Mouse (Mus musculus): ENCODE measurements around the gene Stx5a. TPM values are rescaled to one million over a fixed set of nuclear protein-coding genes. Genes with fewer than 3 reads are reported as not detected.
A peak's percentile ranks its signal among the peaks of the same experiment; 100 is the strongest.
"Not testable (repeated sequence)": the region's sequence is repeated elsewhere in the genome, so short reads cannot be mapped to it uniquely, and the experiment has no call there.

Gene Stx5a
- polyA plus RNA-seq, 1 experiment from 2014 or later, result 53.5 TPM

DNA sequence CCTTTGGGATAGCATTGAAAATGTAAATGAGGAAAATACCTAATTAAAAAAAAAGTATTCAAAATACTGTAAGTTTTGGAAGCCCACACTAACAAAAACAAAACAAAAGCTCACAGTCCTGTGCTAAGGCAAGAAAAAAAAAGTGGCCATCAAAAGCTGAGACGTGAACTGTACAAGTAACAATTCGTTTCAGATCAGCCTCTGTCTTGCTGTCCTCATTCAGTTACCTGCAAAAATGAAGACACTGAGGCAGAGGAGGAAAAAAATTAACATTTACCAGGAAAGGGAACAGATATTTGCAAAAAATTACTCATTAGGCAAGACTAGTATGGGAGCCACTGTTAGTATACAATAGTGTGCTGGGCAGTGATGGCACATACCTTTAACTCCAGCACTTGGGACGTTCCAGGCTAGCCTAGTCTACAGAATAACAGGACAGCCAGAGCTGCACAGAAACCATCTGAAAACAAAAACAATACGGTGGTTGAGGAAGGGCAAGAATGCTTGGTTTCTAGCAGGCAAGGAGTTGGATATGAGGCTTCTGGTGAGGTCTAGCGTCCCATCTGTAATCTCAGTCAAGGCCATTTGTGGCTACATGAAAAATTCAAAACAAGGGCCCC, 13.6 kb upstream of the Stx5a start:
- Histone ChIP-seq H3K4me2 (no peak overlapping the region), H3K9ac (no peak overlapping the region), H3K4me1 (replicated peaks) (peaks cover 28% of the 10 kb centered on the region), H3K4me3 (replicated peaks) (no peak overlapping the region), H3K27me3 (0 out of 2 replicates have a peak, but pooled peaks cover under 1% of the 10 kb centered on the region), H3K9me3 (replicated peaks) (no peaks in the 10 kb centered on the region), H3K36me3 (replicated peaks) (peaks cover 32% of the 10 kb centered on the region), H3K27ac (replicated peaks) (peak overlapping the region; percentile 64)
- ATAC-seq (ENCODE audit: insufficient read depth), result no peak
- 9% methylated on average over 5 of the region's 5 CpGs for WGBS (ENCODE audit: insufficient replicate concordance)

- not testable (repeated sequence) for H3K4me3 ChIP-seq (replicated peaks); ATAC-seq (ENCODE audit: insufficient read depth); H3K9ac ChIP-seq; H3K27me3 ChIP-seq; H3K4me2 ChIP-seq; H3K9me3 ChIP-seq (replicated peaks); H3K27ac ChIP-seq (replicated peaks)
- Histone ChIP-seq H3K4me1 (replicated peaks) (peaks cover 28% of the 10 kb centered on the region), H3K36me3 (replicated peaks) (peaks cover 32% of the 10 kb centered on the region)
- WGBS (ENCODE audit: insufficient replicate concordance), result 44% methylated on average over 3 of the region's 3 CpGs
Observed at GRCm38 (mm10) chr19:8728335-8729099, 12.7 kb upstream of the Stx5a start.

DNA sequence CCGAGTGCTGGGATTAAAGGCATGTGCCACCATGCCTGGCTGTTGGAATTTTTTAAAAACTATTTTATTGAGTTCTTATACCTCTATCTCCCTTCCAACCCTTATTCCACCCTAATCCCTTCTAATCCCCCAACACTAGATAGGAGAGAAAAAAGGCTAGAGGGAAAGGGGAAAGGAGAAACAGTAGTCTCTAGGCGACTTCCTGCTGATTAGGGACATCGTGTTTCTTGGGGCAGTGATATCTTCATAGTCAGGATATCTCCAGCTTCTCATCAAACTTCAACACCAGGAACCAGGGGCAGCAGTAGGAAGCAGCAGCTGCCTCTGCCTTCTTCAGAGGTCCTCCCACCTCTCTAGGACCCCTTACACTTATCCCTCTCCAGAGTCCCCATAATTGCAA, 6.9 kb upstream of the Stx5a start:
- H3K4me2 ChIP-seq, result no peak overlapping the region
- no peak overlapping the region for H3K9ac ChIP-seq
- 33% methylated on average over 3 of the region's 3 CpGs for WGBS (ENCODE audit: insufficient replicate concordance)
- no peak overlapping the region for H3K4me3 ChIP-seq (replicated peaks)
- no peak for ATAC-seq (ENCODE audit: insufficient read depth)
- peaks cover 6% of the 10 kb centered on the region for H3K27me3 ChIP-seq
- H3K27ac ChIP-seq (replicated peaks), result no peak overlapping the region
- peaks cover 20% of the 10 kb centered on the region for H3K36me3 ChIP-seq (replicated peaks)
- H3K9me3 ChIP-seq (replicated peaks), result no peaks in the 10 kb centered on the region
- peaks cover 18% of the 10 kb centered on the region for H3K4me1 ChIP-seq (replicated peaks)

DNA sequence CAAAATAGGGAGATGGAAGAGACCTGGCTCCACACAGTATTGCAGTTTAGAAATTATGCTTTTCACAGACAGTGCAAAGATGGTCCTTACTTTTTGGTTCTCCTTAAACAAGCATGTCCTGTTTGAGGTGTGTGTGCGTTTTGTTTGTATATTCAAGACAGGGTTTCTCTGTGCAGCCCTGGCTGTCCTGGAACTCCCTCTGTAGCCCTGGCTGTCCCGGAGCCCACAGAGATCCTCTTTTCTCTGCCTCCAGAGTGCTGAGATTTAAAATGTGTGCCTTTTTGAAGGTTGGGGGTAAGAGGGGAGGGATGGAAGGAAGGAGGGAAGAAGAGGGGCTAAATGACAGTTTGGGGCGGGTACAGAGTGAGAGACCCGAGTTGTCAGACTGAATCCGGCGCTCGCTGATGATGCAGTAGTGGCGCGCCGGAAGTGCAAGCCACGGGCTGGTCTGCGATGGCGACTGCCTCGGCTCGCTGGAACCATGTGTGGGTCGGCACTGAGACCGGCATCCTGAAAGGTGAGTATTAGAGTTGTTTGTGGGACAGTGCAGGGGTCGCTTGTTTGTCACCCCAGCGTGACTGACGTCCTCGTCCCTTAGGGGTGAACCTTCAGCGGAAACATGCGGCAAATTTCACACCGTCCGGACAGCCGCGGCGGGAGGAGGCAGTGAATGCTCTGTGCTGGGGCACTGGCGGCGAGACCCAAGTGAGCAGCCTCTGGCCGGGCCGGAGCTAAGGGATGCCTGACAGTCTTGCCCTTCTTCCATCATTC, 5.6 kb upstream of the Stx5a start, which contains the start of gene Wdr74:
Wdr74 (plus strand) TSS at position 439 of the 771 bp plus-strand sequence.
- under 1% methylated on average over 32 of the region's 32 CpGs for WGBS (ENCODE audit: insufficient replicate concordance)
- no peaks in the 10 kb centered on the region for H3K9me3 ChIP-seq (replicated peaks)
- H3K9ac ChIP-seq, result peak within 1 kb of the TSS; percentile 70
- H3K4me2 ChIP-seq, result peak within 1 kb of the TSS; percentile 84
- peaks cover 6% of the 10 kb centered on the region for H3K27me3 ChIP-seq
- H3K4me1 ChIP-seq (replicated peaks), result peaks cover 21% of the 10 kb centered on the region
- peak; percentile 87 for ATAC-seq (ENCODE audit: insufficient read depth)
- H3K36me3 ChIP-seq (replicated peaks), result peaks cover 32% of the 10 kb centered on the region
- peak within 1 kb of the TSS; percentile 80 for H3K4me3 ChIP-seq (replicated peaks)
- H3K27ac ChIP-seq (replicated peaks), result peak within 1 kb of the TSS; percentile 77

DNA sequence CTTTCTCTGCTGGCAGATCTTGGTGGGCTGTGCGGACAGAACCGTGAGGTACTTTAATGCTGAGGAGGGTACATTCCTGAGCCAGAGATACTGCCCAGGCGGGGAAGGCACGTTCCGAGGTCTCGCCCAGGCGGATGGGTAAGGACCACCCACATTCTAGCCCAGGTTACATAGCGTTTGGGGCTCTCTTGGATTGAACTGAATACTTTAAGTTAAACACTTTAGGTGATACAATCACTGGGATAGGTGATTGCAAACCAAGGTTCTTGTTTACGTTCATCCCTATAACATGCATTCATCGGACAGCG, 5.1 kb upstream of the Stx5a start:
- Histone ChIP-seq H3K36me3 (replicated peaks) (peaks cover 37% of the 10 kb centered on the region), H3K4me2 (peak overlapping the region; percentile 84), H3K9me3 (replicated peaks) (no peaks in the 10 kb centered on the region), H3K27ac (replicated peaks) (peak overlapping the region; percentile 77), H3K27me3 (peaks cover 6% of the 10 kb centered on the region), H3K9ac (peak overlapping the region; percentile 70), H3K4me3 (replicated peaks) (peak overlapping the region; percentile 80), H3K4me1 (replicated peaks) (peaks cover 26% of the 10 kb centered on the region)
- WGBS (ENCODE audit: insufficient replicate concordance), result 2% methylated on average over 11 of the region's 11 CpGs
- peak; percentile 13; the same call in 1 of the 2 replicates for ATAC-seq (ENCODE audit: insufficient read depth)

GRCm38 (mm10) chr19:8738911-8739310, 2.3 kb upstream of the Stx5a start:
- WGBS (ENCODE audit: insufficient replicate concordance), result 77% methylated on average over 7 of the region's 7 CpGs
- Histone ChIP-seq H3K9me3 (replicated peaks) (no peaks in the 10 kb centered on the region), H3K27me3 (no peaks in the 10 kb centered on the region), H3K4me2 (no peak overlapping the region), H3K9ac (no peak overlapping the region), H3K36me3 (replicated peaks) (peaks cover 47% of the 10 kb centered on the region), H3K27ac (replicated peaks) (no peak overlapping the region), H3K4me1 (replicated peaks) (peaks cover 42% of the 10 kb centered on the region), H3K4me3 (replicated peaks) (no peak overlapping the region)
- no peak for ATAC-seq (ENCODE audit: insufficient read depth)

GRCm38 (mm10) chr19:8739646-8740045, 1.6 kb upstream of the Stx5a start:
- no peak for ATAC-seq (ENCODE audit: insufficient read depth)

GRCm38 (mm10) chr19:8740603-8741002, 610 bp upstream of the Stx5a start, which contains the start of gene 1700092M07Rik:
TSS of gene 1700092M07Rik (plus strand) at chr19:8740718.
- peaks cover 63% of the 10 kb centered on the region for H3K36me3 ChIP-seq (replicated peaks)
- peaks cover 32% of the 10 kb centered on the region for H3K4me1 ChIP-seq (replicated peaks)
- no peaks in the 10 kb centered on the region for H3K9me3 ChIP-seq (replicated peaks)
- H3K27ac ChIP-seq (replicated peaks), result peak within 1 kb of the TSS; percentile 95
- H3K4me3 ChIP-seq (replicated peaks), result peak within 1 kb of the TSS; percentile 88
- ATAC-seq (ENCODE audit: insufficient read depth), result no peak
- WGBS (ENCODE audit: insufficient replicate concordance), result 72% methylated on average over 14 of the region's 14 CpGs
- peak within 1 kb of the TSS; percentile 83 for H3K4me2 ChIP-seq
- H3K27me3 ChIP-seq, result no peaks in the 10 kb centered on the region
- H3K9ac ChIP-seq, result peak within 1 kb of the TSS; percentile 94

More at GRCm38 (mm10) chr19:8739646-8740045, 1.6 kb upstream of the Stx5a start:
- Histone ChIP-seq H3K36me3 (replicated peaks) (peaks cover 54% of the 10 kb centered on the region), H3K4me3 (replicated peaks) (no peak overlapping the region), H3K9ac (no peak overlapping the region), H3K27ac (replicated peaks) (no peak overlapping the region), H3K9me3 (replicated peaks) (no peaks in the 10 kb centered on the region), H3K4me1 (replicated peaks) (peaks cover 40% of the 10 kb centered on the region), H3K4me2 (no peak overlapping the region), H3K27me3 (no peaks in the 10 kb centered on the region)
- 76% methylated on average over 6 of the region's 6 CpGs for WGBS (ENCODE audit: insufficient replicate concordance)

- H3K27me3 ChIP-seq, result no peaks in the 10 kb centered on the region
- ATAC-seq (ENCODE audit: insufficient read depth), result no peak
- WGBS (ENCODE audit: insufficient replicate concordance), result 11% methylated on average over 14 of the region's 14 CpGs
- H3K9ac ChIP-seq, result peak overlapping the region; percentile 94
- peak overlapping the region; percentile 88 for H3K4me3 ChIP-seq (replicated peaks)
- H3K4me1 ChIP-seq (replicated peaks), result peaks cover 25% of the 10 kb centered on the region
- H3K9me3 ChIP-seq (replicated peaks), result no peaks in the 10 kb centered on the region
- peak overlapping the region; percentile 95 for H3K27ac ChIP-seq (replicated peaks)
- H3K4me2 ChIP-seq, result peak overlapping the region; percentile 83
- peaks cover 79% of the 10 kb centered on the region for H3K36me3 ChIP-seq (replicated peaks)
Observed at GRCm38 (mm10) chr19:8742176-8742575, 963 bp downstream of the Stx5a start.

DNA sequence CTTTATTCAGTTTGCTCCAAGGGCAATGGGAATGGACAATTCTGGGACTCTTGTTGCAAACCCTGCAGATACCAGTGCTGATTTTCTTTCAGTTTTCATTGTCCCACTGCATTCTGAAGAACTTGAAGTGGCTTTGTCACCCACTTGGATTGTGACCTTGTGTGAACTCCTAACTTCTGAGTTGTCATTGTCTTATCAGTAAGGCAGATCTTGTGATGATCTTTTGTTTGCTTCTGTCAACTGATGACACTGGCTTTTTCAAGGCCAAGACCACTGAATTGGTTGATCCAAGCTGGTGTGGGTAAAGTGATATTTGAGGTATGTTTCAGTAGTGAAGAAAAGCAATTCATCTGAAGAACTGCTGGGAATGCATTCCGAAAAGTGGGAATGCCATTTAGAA, 4.2 kb downstream of the Stx5a start:
- no peak overlapping the region for H3K9ac ChIP-seq
- no peak overlapping the region for H3K27ac ChIP-seq (replicated peaks)
- no peak for ATAC-seq (ENCODE audit: insufficient read depth)
- WGBS (ENCODE audit: insufficient replicate concordance), result 83% methylated on average over 1 of the region's 1 CpGs
- H3K36me3 ChIP-seq (replicated peaks), result peaks cover 81% of the 10 kb centered on the region
- no peak overlapping the region for H3K4me2 ChIP-seq
- no peak overlapping the region for H3K4me3 ChIP-seq (replicated peaks)
- no peaks in the 10 kb centered on the region for H3K27me3 ChIP-seq
- H3K9me3 ChIP-seq (replicated peaks), result no peaks in the 10 kb centered on the region
- H3K4me1 ChIP-seq (replicated peaks), result peaks cover 23% of the 10 kb centered on the region

DNA sequence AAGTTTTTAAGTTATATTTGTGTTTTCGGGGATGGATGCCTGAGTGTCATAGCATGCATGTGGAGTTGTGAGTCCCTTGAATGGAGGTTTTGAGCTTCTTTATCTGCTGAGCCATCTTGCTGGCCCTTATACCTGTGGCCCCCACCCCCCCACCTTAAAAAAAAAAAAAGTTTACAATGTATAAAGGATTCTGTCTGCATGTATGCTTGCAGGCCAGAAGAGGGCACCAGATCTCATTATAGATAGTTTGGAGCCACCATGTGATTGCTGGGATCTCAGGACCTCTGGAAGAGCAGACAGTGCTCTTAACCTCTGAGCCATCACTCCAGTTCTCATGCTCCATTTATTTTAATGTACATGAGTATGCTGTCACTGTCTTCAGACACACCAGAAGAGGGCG, 6.2 kb downstream of the Stx5a start:
- no peak for ATAC-seq (ENCODE audit: insufficient read depth)
- peaks cover 93% of the 10 kb centered on the region for H3K36me3 ChIP-seq (replicated peaks)

More for the DNA sequence above, 6.2 kb downstream of the Stx5a start:
- WGBS (ENCODE audit: insufficient replicate concordance), result 65% methylated on average over 2 of the region's 2 CpGs
- Histone ChIP-seq H3K9ac (no peak overlapping the region), H3K4me3 (replicated peaks) (no peak overlapping the region), H3K27me3 (no peaks in the 10 kb centered on the region), H3K4me2 (no peak overlapping the region), H3K4me1 (replicated peaks) (peaks cover 13% of the 10 kb centered on the region), H3K9me3 (replicated peaks) (no peaks in the 10 kb centered on the region), H3K27ac (replicated peaks) (no peak overlapping the region)

Data from liver, embryonic 15.5 days (tissue).